Mouse (Mus musculus): ENCODE measurements around the gene Pptc7. TPM values are rescaled to one million over a fixed set of nuclear protein-coding genes. Genes with fewer than 3 reads are reported as not detected.
A peak's percentile ranks its signal among the peaks of the same experiment; 100 is the strongest.

The Pptc7 gene
- total and polyA plus RNA-seq, 2 experiments from 2014 or later = 6.7 to 19.3 TPM

DNA sequence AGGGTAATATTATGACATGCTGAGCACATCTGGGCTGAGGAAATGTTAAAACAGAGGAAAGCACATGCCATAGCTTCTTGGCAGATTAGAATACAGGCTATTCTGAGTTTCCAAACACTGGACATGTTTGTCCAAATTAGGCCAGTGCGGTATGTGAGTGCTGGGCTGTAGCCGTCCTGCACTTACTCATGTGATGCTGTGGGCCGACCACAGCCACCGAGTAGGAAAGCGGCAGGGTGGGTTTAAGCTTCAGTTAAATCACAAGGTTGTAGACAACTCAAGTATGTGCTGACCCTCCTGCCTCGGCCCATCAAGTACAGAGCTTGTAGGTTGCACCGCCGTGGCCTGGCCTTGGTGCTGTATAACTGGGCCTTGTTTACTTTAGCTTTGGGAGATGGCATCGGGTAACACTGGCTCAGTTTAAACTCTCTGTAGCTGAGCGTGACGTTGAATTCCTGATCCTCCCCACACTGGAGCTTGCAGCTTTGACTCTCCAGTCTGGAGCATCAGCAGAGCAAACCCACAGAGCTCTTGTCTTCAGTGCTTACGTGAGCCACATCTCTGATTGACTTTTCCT, 36.1 kb downstream of the Pptc7 start:
- DNase-seq (ENCODE audit: low spot score) (no peak), ATAC-seq (ENCODE audit: low FRiP score) (no peak)
- Histone ChIP-seq H3K4me1 (ENCODE audit: insufficient read depth, low read length) (no peaks in the 10 kb centered on the region), H3K4me2 (ENCODE audit: low read depth, low read length, poor library complexity, severe bottlenecking) (no peak overlapping the region), H3K36me3 (ENCODE audit: insufficient read depth, low read length) (peaks cover 26% of the 10 kb centered on the region; the same call in 1 of the 2 replicates), H3K9ac (replicated peaks; ENCODE audit: low read length, poor library complexity, severe bottlenecking) (no peak overlapping the region), H3K9me3 (ENCODE audit: low read length) (no peaks in the 10 kb centered on the region), H3K4me3 (ENCODE audit: low read depth, low read length) (no peak overlapping the region), H3K27me3 (ENCODE audit: insufficient read depth, low read length) (no peaks in the 10 kb centered on the region), H3K27ac (ENCODE audit: low read depth, low read length) (no peak overlapping the region)
- WGBS = 86% methylated on average over 12 of the region's 12 CpGs
- no peak for TF ChIP-seq CTCF (IDR thresholded peaks at IDR 0.05)

- DNase-seq (ENCODE audit: low spot score) (no peak), ATAC-seq (ENCODE audit: low FRiP score) (no peak)
- Histone ChIP-seq H3K36me3 (ENCODE audit: insufficient read depth, low read length) (peaks cover 31% of the 10 kb centered on the region; the same call in 1 of the 2 replicates), H3K4me3 (ENCODE audit: low read depth, low read length) (no peak overlapping the region), H3K9ac (replicated peaks; ENCODE audit: low read length, poor library complexity, severe bottlenecking) (no peak overlapping the region), H3K4me1 (ENCODE audit: insufficient read depth, low read length) (no peaks in the 10 kb centered on the region), H3K27me3 (ENCODE audit: insufficient read depth, low read length) (no peaks in the 10 kb centered on the region), H3K4me2 (ENCODE audit: low read depth, low read length, poor library complexity, severe bottlenecking) (no peak overlapping the region), H3K27ac (ENCODE audit: low read depth, low read length) (no peak overlapping the region), H3K9me3 (ENCODE audit: low read length) (no peaks in the 10 kb centered on the region)
- 58% methylated on average over 8 of the region's 8 CpGs for WGBS
- no peak for TF ChIP-seq CTCF (IDR thresholded peaks at IDR 0.05)
Observed at GRCm38 (mm10) chr5:122323523-122323922, 39.4 kb downstream of the Pptc7 start.

DNA sequence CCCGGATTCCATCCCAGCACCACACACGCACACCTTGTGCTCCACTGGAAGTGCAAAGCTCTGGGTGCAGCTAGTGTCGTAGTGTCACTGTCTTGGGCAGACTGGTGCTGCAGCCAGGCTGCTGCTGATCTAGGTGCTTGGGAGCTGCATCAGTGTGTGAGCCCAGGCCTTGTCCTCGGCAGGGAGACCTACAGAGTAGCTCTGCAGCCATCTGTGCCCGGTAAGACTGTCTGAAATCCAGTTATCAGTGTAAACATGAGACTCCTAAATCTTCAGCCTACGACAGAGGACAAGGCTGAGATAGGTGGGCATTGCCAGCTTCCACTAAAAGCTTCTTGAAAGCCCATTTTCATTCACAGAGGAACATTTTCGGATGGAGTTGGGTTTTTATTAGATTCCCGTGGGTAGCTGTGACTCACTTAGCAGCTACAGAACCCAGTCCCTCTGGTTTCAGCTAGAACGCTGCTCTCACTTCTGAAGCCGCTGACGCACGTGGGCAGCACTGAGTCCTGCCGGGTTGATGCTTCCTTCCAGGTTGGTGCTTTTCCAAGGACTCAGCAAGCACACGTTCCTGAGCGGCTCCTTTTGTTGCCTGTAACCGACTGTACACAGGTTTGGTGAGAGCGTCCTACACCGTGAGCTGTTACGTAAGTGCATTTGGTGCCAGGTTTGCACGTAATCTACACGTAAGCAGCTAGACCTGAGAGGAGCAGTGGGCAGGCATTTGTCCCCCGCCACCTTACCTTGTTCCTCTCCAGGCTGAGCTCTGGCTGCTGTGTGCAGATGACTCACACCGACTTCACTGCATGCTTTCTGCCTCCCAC, 40.7 kb downstream of the Pptc7 start:
- Histone ChIP-seq H3K36me3 (ENCODE audit: insufficient read depth, low read length) (peaks cover 31% of the 10 kb centered on the region; the same call in 1 of the 2 replicates), H3K9ac (replicated peaks; ENCODE audit: low read length, poor library complexity, severe bottlenecking) (no peak overlapping the region), H3K9me3 (ENCODE audit: low read length) (no peaks in the 10 kb centered on the region), H3K4me2 (ENCODE audit: low read depth, low read length, poor library complexity, severe bottlenecking) (no peak overlapping the region), H3K27me3 (ENCODE audit: insufficient read depth, low read length) (no peaks in the 10 kb centered on the region), H3K27ac (ENCODE audit: low read depth, low read length) (no peak overlapping the region), H3K4me1 (ENCODE audit: insufficient read depth, low read length) (no peaks in the 10 kb centered on the region), H3K4me3 (ENCODE audit: low read depth, low read length) (no peak overlapping the region)
- TF ChIP-seq CTCF (IDR thresholded peaks at IDR 0.05) = no peak
- DNase-seq (ENCODE audit: low spot score) (peak; percentile 34), ATAC-seq (ENCODE audit: low FRiP score) (no peak)
- 87% methylated on average over 23 of the region's 23 CpGs for WGBS

- Histone ChIP-seq H3K9ac (replicated peaks; ENCODE audit: low read length, poor library complexity, severe bottlenecking) (no peak overlapping the region), H3K36me3 (ENCODE audit: insufficient read depth, low read length) (peaks cover 31% of the 10 kb centered on the region; the same call in 1 of the 2 replicates), H3K27me3 (ENCODE audit: insufficient read depth, low read length) (no peaks in the 10 kb centered on the region), H3K4me2 (ENCODE audit: low read depth, low read length, poor library complexity, severe bottlenecking) (no peak overlapping the region), H3K4me1 (ENCODE audit: insufficient read depth, low read length) (no peaks in the 10 kb centered on the region), H3K27ac (ENCODE audit: low read depth, low read length) (no peak overlapping the region), H3K4me3 (ENCODE audit: low read depth, low read length) (no peak overlapping the region), H3K9me3 (ENCODE audit: low read length) (no peaks in the 10 kb centered on the region)
- no peak for ATAC-seq (ENCODE audit: low FRiP score)
- WGBS = 86% methylated on average over 8 of the region's 8 CpGs
- no peak for TF ChIP-seq CTCF (IDR thresholded peaks at IDR 0.05)
- no peak for DNase-seq (ENCODE audit: low spot score)
Observed at GRCm38 (mm10) chr5:122325477-122325876, 41.3 kb downstream of the Pptc7 start.

DNA sequence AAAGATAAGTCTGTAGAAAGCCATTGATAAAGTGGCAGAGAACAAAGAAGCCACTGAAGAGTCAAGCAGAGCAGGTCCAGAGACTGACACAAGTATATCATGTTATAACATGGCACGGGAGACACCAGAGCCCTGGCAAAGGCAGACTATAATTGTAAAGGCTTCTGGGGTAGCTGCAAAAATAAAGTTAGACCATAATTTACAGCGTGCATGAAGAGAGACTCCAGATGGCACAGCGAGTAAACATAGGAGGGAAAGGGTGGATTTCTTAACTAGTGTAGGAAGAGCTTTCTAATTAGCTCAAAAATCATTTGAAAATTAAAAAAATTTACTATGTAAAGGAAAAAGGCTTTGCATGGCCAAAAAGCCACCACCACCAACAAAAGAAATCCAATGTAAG, 43.1 kb downstream of the Pptc7 start:
- Histone ChIP-seq H3K4me1 (ENCODE audit: insufficient read depth, low read length) (no peaks in the 10 kb centered on the region), H3K4me2 (ENCODE audit: low read depth, low read length, poor library complexity, severe bottlenecking) (no peak overlapping the region), H3K36me3 (ENCODE audit: insufficient read depth, low read length) (peaks cover 24% of the 10 kb centered on the region), H3K9ac (replicated peaks; ENCODE audit: low read length, poor library complexity, severe bottlenecking) (no peak overlapping the region), H3K27me3 (ENCODE audit: insufficient read depth, low read length) (no peaks in the 10 kb centered on the region), H3K9me3 (ENCODE audit: low read length) (no peaks in the 10 kb centered on the region), H3K27ac (ENCODE audit: low read depth, low read length) (no peak overlapping the region), H3K4me3 (ENCODE audit: low read depth, low read length) (no peak overlapping the region)
- no peak for DNase-seq (ENCODE audit: low spot score)
- TF ChIP-seq CTCF (IDR thresholded peaks at IDR 0.05) = no peak
- WGBS = 93% methylated on average over 3 of the region's 3 CpGs
- ATAC-seq (ENCODE audit: low FRiP score) = no peak

- 83% methylated on average over 4 of the region's 4 CpGs for WGBS
- no peaks in the 10 kb centered on the region for H3K27me3 ChIP-seq (ENCODE audit: insufficient read depth, low read length)
- peaks cover 11% of the 10 kb centered on the region; the same call in 1 of the 2 replicates for H3K36me3 ChIP-seq (ENCODE audit: insufficient read depth, low read length)
- no peak overlapping the region for H3K4me3 ChIP-seq (ENCODE audit: low read depth, low read length)
- H3K27ac ChIP-seq (ENCODE audit: low read depth, low read length) = no peak overlapping the region
- H3K9me3 ChIP-seq (ENCODE audit: low read length) = no peaks in the 10 kb centered on the region
- no peak for TF ChIP-seq CTCF (IDR thresholded peaks at IDR 0.05)
- no peak overlapping the region for H3K9ac ChIP-seq (replicated peaks; ENCODE audit: low read length, poor library complexity, severe bottlenecking)
- no peak overlapping the region for H3K4me2 ChIP-seq (ENCODE audit: low read depth, low read length, poor library complexity, severe bottlenecking)
- no peaks in the 10 kb centered on the region for H3K4me1 ChIP-seq (ENCODE audit: insufficient read depth, low read length)
- no peak for DNase-seq (ENCODE audit: low spot score)
- no peak for ATAC-seq (ENCODE audit: low FRiP score)
Observed at GRCm38 (mm10) chr5:122330269-122330668, 46.1 kb downstream of the Pptc7 start.

All from midbrain, postnatal 0 days (tissue).